Mouse (Mus musculus) MEL (cell line): ENCODE measurements around the gene Mgat5. TPM values are rescaled to one million over a fixed set of nuclear protein-coding genes. Genes with fewer than 3 reads are reported as not detected.

ENCODE experiments used
- DNase-seq: peaks from one replicate; pipeline ENCODE4 v3.0.0; 2011; ENCODE audit warnings: low read depth, low spot score
- H3K27ac ChIP-seq: 2 replicates; pipeline ENCODE4 v1.5.1; 2012; ENCODE audit warnings: low read depth, mild to moderate bottlenecking, control low read depth, low read length, moderate library complexity; ENCODE audit not compliant: control insufficient read depth
- H3K27me3 ChIP-seq, 2 experiments: fragments of 150-350 bp in 1 of 2; sonication (generic) in 1 of 2; 2 replicates each; pipeline ENCODE4 v1.6.1; 2012; ENCODE audit warnings: low read length in 2 of 2, mild to moderate bottlenecking in 2 of 2, improper control_type of control experiment in 1 of 2, moderate library complexity in 1 of 2; ENCODE audit not compliant: insufficient read depth in 2 of 2, control insufficient read depth in 1 of 2
- H3K36me3 ChIP-seq, 2 experiments: 2 replicates each; pipeline ENCODE4 v1.6.1; 2012 to 2014; ENCODE audit warnings: low read length in 2 of 2, improper control_type of control experiment in 1 of 2, inconsistent platforms in 1 of 2, mild to moderate bottlenecking in 1 of 2; ENCODE audit not compliant: insufficient read depth in 2 of 2, control insufficient read depth in 1 of 2
- H3K4me1 ChIP-seq, 2 experiments: fragments of 150-350 bp in 1 of 2; sonication (generic) in 1 of 2; 2 replicates each; pipeline ENCODE4 v1.6.1; 2012; ENCODE audit warnings: low read length in 2 of 2, improper control_type of control experiment in 1 of 2, mild to moderate bottlenecking in 1 of 2; ENCODE audit not compliant: insufficient read depth in 2 of 2, control insufficient read depth in 1 of 2
- H3K4me3 ChIP-seq, 2 experiments: fragments of 150-350 bp in 1 of 2; sonication (generic) in 1 of 2; 2 replicates each; pipeline ENCODE4 v1.5.1; 2012; ENCODE audit warnings: low read depth in 2 of 2, low read length in 2 of 2, mild to moderate bottlenecking in 2 of 2, moderate library complexity in 2 of 2, control low read depth in 1 of 2, improper control_type of control experiment in 1 of 2; ENCODE audit not compliant: control insufficient read depth in 1 of 2, insufficient read depth in 1 of 2
- H3K79me2 ChIP-seq: 2 replicates; pipeline ENCODE4 v1.6.1; 2012; ENCODE audit warnings: mild to moderate bottlenecking, low read length, moderate library complexity; ENCODE audit not compliant: control insufficient read depth, poor library complexity, insufficient read depth
- H3K9ac ChIP-seq: 2 replicates; pipeline ENCODE4 v1.6.1; 2012; ENCODE audit warnings: low read depth, mild to moderate bottlenecking, control low read depth, low read length, moderate library complexity; ENCODE audit not compliant: control insufficient read depth, poor library complexity, severe bottlenecking
- H3K9me3 ChIP-seq: fragments of 150-350 bp; sonication (generic); replicated peaks from 2 replicates; pipeline ENCODE4 v1.6.1; 2012; ENCODE audit warnings: mild to moderate bottlenecking, low read length, improper control_type of control experiment, moderate library complexity; ENCODE audit not compliant: insufficient read depth
- CTCF ChIP-seq, 3 experiments: IDR thresholded peaks in 2 of 3; conservative IDR thresholded peaks in 1 of 3; 2 replicates each; pipeline ENCODE4 v1.5.1; 2011 to 2012; ENCODE audit warnings: low read length in 3 of 3, low read depth in 2 of 3, mild to moderate bottlenecking in 2 of 3, improper control_type of control experiment in 1 of 3, inconsistent platforms in 1 of 3, mixed read lengths in 1 of 3, moderate library complexity in 1 of 3; ENCODE audit not compliant: control insufficient read depth in 1 of 3, insufficient read depth in 1 of 3, poor library complexity in 1 of 3, severe bottlenecking in 1 of 3
- E2F4 ChIP-seq: IDR thresholded peaks from 2 replicates; pipeline ENCODE4 v1.6.1; 2011; ENCODE audit warnings: low read depth, low read length, improper control_type of control experiment, borderline replicate concordance
- ELF1 ChIP-seq: IDR thresholded peaks from 2 replicates; pipeline ENCODE4 v1.6.1; 2014; ENCODE audit warnings: low read depth, mild to moderate bottlenecking, inconsistent platforms, low read length, improper control_type of control experiment, moderate library complexity
- ETS1 ChIP-seq: IDR thresholded peaks from 2 replicates; pipeline ENCODE4 v1.6.1; 2012; ENCODE audit warnings: low read depth, mild to moderate bottlenecking, inconsistent platforms, low read length, improper control_type of control experiment, moderate library complexity
- GATA1 ChIP-seq: IDR thresholded peaks from 2 replicates; pipeline ENCODE4 v1.6.1; 2011; ENCODE audit warnings: low read depth, low read length, improper control_type of control experiment
- HCFC1 ChIP-seq: IDR thresholded peaks from 2 replicates; pipeline ENCODE4 v1.6.1; 2012; ENCODE audit warnings: low read depth, mild to moderate bottlenecking, inconsistent platforms, low read length, improper control_type of control experiment, moderate library complexity
- JUND ChIP-seq: IDR thresholded peaks from 2 replicates; pipeline ENCODE4 v1.6.1; 2011; ENCODE audit warnings: low read depth, mild to moderate bottlenecking, improper control_type of control experiment, low read length
- MAFK ChIP-seq: IDR thresholded peaks from 2 replicates; pipeline ENCODE4 v1.6.1; 2011; ENCODE audit warnings: low read depth, mild to moderate bottlenecking, low read length, improper control_type of control experiment, borderline replicate concordance
- MAX ChIP-seq: IDR thresholded peaks from 2 replicates; pipeline ENCODE4 v1.6.1; 2011; ENCODE audit warnings: low read length, improper control_type of control experiment
- MXI1 ChIP-seq: IDR thresholded peaks from 2 replicates; pipeline ENCODE4 v1.6.1; 2011; ENCODE audit warnings: mild to moderate bottlenecking, low read depth, low read length, improper control_type of control experiment
- MYC ChIP-seq: IDR thresholded peaks from 2 replicates; pipeline ENCODE4 v1.6.1; 2011; ENCODE audit warnings: low read depth, mild to moderate bottlenecking, low read length, improper control_type of control experiment, moderate library complexity
- POLR2AphosphoS2 ChIP-seq: IDR thresholded peaks from 2 replicates; pipeline ENCODE4 v1.6.1; 2011; ENCODE audit warnings: low read length, improper control_type of control experiment
- SMC3 ChIP-seq: IDR thresholded peaks from 2 replicates; pipeline ENCODE4 v1.6.1; 2011; ENCODE audit warnings: low read depth, low read length, improper control_type of control experiment
- TBP ChIP-seq: IDR thresholded peaks from 2 replicates; pipeline ENCODE4 v1.8.0; 2011; ENCODE audit warnings: low read depth, low read length, improper control_type of control experiment
- UBTF ChIP-seq: IDR thresholded peaks from 2 replicates; pipeline ENCODE4 v1.6.1; 2012; ENCODE audit warnings: low read depth, mild to moderate bottlenecking, inconsistent platforms, low read length, improper control_type of control experiment, moderate library complexity, borderline replicate concordance; ENCODE audit not compliant: insufficient read depth
- USF2 ChIP-seq, 2 experiments: IDR thresholded peaks; 2 replicates each; pipeline ENCODE4 v1.6.1; 2011 to 2012; ENCODE audit warnings: improper control_type of control experiment in 2 of 2, low read length in 2 of 2, borderline replicate concordance in 1 of 2, inconsistent platforms in 1 of 2, low read depth in 1 of 2, mild to moderate bottlenecking in 1 of 2; ENCODE audit not compliant: insufficient read depth in 1 of 2
- ZC3H11A ChIP-seq: IDR thresholded peaks from 2 replicates; pipeline ENCODE4 v1.6.1; 2012; ENCODE audit warnings: low read depth, mild to moderate bottlenecking, inconsistent platforms, low read length, improper control_type of control experiment
- ZKSCAN1 ChIP-seq: IDR thresholded peaks from 2 replicates; pipeline ENCODE4 v1.6.1; 2012; ENCODE audit warnings: low read depth, mild to moderate bottlenecking, inconsistent platforms, low read length, improper control_type of control experiment, moderate library complexity
- ZNF384 ChIP-seq: IDR thresholded peaks from 2 replicates; pipeline ENCODE4 v1.6.1; 2012; ENCODE audit warnings: low read depth, mild to moderate bottlenecking, inconsistent platforms, low read length, improper control_type of control experiment
- polyA plus RNA-seq, 2 experiments: library from polyadenylated mRNA; stranded (reverse) in 1 of 2; unstranded in 1 of 2; fragments of >175 nt in 1 of 2; fragments of >200 nt in 1 of 2; gene quantifications; 2 replicates each; pipeline versions ENCODE4 v1.2.1 to v1.2.4; 2012; ENCODE audit warnings: low replicate concordance in 2 of 2, low read depth in 1 of 2; ENCODE audit not compliant: insufficient read length in 2 of 2, insufficient read depth in 1 of 2, missing spikeins in 1 of 2
- total RNA-seq: library from RNA; depleted of rRNA; stranded (reverse); fragments of 300-350 nt; gene quantifications from 2 replicates; pipeline ENCODE4 v1.2.3, GENCODE M21; 2012

The Mgat5 gene
- total and polyA plus RNA-seq, 3 experiments, result 6.9 to 9.5 TPM; not detected in 1

- Histone ChIP-seq H3K4me3 (no peak overlapping the region), H3K27ac (no peak overlapping the region), H3K9ac (no peak overlapping the region), H3K36me3 (peaks cover 0 to 2% of the 10 kb centered on the region in 2 experiments; a peak in 1 of 4 replicates), H3K9me3 (no peaks in the 10 kb centered on the region), H3K4me1 (no peaks in the 10 kb centered on the region), H3K79me2 (no peaks in the 10 kb centered on the region), H3K27me3 (no peaks in the 10 kb centered on the region)
- TF ChIP-seq E2F4 (no peak), TBP (no peak), CTCF (IDR thresholded peaks at IDR 0.05 in 2 of 3, conservative IDR thresholded peaks at IDR 0.05 in 1 of 3; ENCODE audit: control insufficient read depth in 1 of 3, insufficient read depth in 1 of 3, low read depth in 2 of 3, low read length in 3 of 3, poor library complexity in 1 of 3, severe bottlenecking in 1 of 3) (no peak), HCFC1 (no peak), UBTF (no peak), ETS1 (no peak), MXI1 (no peak)
- DNase-seq, result no peak
Measured at GRCm38 (mm10) chr1:127444836-127445485, 240.1 kb downstream of the Mgat5 start.

DNA sequence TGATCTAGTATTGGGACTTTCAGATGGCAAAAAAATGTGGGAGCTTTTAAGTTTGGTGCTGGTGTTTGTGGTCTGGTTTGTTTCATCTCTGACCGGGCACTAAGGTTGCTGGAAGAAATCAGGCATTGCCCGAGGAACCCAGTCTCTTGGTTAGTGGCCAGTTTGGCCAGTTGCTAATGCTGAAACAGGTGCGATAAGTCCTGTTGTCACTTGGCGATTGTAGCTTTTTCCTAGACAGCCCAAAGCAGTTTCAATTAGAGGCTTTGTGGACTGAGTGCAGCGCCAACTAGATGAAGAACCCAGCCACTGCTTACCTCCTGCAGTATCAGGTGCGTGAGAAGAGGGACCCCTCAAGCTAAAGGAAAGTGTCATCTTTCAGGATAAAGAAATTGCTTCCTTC, 248.6 kb downstream of the Mgat5 start:
- no peak for DNase-seq
- Histone ChIP-seq H3K79me2 (no peaks in the 10 kb centered on the region), H3K27ac (no peak overlapping the region), H3K4me3 (no peak overlapping the region), H3K9ac (no peak overlapping the region), H3K4me1 (no peaks in the 10 kb centered on the region), H3K27me3 (no peaks in the 10 kb centered on the region), H3K9me3 (no peaks in the 10 kb centered on the region), H3K36me3 (peaks cover 0 to 2% of the 10 kb centered on the region in 2 experiments; a peak in 1 of 4 replicates)
- TF ChIP-seq ELF1 (no peak), MXI1 (no peak), SMC3 (no peak), GATA1 (no peak), MAFK (no peak), ZC3H11A (no peak), POLR2AphosphoS2 (no peak), TBP (no peak), ETS1 (no peak), MYC (no peak), USF2 (IDR thresholded peaks at IDR 0.05; ENCODE audit: borderline replicate concordance in 1 of 2, insufficient read depth in 1 of 2, low read depth in 1 of 2, low read length in 2 of 2) (no peak), ZKSCAN1 (no peak), JUND (no peak), ZNF384 (no peak), MAX (no peak)
